Mouse (Mus musculus): ENCODE data around the gene Pdcd6ip.
"Not testable (repeated sequence)": the region's sequence is repeated elsewhere in the genome, so short reads cannot be mapped to it uniquely, and the experiment has no call there.

Pdcd6ip gene

DNA sequence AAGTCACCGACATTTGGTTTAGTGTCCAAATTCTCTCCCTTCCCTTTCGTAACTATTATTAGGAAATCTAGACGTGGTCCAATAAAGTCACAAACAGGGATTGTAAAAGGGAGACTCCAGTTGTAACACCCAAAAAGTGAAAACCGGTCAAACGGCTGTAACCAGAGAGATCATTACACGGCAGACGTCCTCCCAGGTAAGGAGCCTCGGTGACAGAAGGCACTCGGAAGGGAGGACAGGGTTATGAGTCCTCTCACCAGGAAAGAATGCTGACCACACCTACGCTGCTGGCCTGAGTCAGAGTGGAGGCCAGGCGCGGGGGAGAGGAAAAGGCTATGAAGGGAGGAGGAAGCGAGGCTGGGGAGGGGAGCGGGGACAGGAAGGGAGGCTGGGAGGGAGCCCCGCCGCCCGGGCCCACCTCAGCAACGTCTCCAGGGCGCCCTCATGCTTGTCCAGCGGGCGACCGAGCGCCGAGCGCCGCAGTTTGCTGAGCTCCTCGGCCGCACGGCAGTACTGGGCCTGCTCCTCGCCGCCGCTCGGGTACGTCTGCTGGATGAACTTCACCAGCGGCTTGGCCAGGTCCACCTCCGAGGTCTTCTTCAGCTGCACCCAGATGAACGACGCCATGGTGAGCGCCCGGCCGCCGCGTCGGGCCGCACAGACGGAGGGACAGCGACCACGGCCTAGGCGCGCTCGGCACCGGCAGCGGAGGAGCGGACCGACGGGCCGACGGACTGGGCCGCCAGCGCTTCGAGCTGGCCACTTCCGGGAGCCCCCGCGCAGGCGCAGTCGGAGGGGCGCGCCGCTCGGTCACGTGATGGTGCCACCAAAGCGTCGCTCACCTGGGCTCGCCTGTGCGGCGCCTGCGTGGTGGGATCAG lies at the start of gene Pdcd6ip:
Gene Pdcd6ip (minus strand): TSS at position 779 of the 880 bp plus-strand sequence.
- DNase-seq (ENCODE audit: inconsistent age in 2 of 2, low spot score in 1 of 2): peak; percentile 95 to 97

DNA sequence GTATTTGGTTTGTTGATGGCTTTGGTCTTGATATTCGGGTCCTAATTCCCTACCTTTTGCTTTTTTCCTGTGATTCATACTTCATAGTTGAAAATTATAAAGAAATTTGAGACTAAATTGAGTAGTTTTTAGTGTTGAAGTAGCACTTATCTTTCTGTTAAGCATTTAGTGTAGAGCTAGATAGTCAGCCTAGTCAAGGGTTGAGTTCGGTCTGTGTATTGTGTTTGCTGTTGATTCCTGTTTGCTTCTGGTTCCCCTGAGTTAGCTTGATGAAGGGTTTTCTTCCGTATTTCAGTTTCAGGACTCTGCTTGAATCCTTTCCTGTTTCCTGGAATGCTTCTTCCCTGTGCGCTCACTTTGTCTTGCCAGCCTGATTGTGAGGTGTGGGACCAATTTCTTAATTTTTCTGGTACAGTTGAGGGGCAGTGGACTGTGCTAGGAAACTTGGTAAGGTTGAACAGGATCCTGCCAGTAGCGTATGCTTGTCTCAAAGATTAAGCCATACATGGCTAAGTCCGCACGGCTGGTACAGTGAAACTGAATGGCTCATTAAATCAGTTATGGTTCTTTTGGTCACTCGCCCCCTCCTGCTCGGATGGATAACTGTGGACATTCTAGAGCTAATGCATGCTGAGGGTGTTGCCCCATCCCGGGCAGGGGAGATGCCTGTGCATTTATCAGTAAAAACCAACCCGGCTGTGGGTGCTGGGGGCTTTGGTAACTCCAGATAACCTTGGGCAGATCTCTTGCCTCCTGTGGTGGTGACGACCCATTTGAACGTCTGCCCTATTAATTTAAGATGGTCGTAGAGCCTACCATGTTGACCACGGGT lies 48.0 kb upstream of the Pdcd6ip start:
- DNase-seq (ENCODE audit: inconsistent age in 2 of 2, low spot score in 1 of 2): no peak

DNA sequence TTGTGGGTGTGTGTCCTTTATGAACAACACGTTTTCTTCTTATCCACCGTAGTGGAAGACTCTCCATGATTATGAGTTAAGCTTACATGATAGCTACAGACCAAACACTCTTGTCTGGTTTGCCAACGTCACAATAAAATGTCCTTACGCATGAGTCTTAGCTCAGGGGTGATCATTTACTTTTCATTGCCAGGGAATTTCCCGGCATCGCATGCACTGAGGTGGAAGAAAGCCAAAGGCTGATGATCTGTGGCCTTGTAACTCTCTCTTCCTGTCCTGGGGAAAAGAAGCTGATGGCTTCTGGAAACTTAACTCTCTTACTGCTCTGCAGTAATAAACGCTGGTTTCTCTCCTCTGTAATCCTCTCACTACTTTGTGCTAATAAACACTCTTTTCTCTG lies 41.3 kb upstream of the Pdcd6ip start:
- peak; percentile 84 to 93 for DNase-seq (ENCODE audit: inconsistent age in 2 of 2, low spot score in 1 of 2)

DNA sequence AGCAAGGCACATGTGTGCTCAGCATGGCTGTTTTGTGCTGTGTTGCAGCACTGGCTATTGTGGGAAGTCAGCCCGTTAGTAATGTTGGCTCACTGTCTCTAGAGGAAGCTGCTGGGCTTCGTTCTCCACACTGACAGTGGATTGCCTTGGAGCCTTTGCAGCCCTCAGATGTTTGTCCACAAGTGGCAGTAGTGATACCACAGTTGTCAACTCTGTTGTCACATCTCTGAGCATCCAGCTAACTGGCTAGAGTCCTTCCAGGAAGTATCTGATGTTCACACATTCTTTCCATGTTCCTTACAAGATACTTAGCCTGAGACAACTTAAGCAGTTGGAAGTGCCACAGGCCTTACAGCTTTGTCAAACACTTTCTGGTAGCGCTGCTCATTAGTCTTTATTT lies 35.2 kb upstream of the Pdcd6ip start:
- DNase-seq (ENCODE audit: inconsistent age in 2 of 2, low spot score in 1 of 2): peak; percentile 36 to 73

DNA sequence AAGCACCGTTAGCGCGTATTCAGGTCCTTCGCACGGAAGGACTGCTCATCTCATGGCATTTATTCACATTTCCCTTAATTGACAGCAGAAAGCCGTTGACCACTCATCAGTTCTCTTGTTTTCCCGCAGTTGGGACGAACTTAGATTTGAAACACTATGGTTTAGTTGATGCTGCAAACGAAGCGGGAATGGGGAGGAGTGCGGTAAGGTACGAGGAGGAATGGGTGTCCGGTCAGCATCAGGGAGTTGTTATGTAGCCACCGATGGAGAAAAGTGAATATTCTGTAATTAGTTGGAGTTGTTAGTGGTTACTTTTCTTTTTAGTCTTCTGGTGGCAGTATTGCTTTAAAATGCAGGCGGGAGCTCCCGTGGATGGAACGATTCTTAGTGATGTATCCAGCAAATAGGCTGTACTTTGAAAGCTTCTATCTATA lies 34.3 kb upstream of the Pdcd6ip start:
- peak; percentile 39 to 78 for DNase-seq (ENCODE audit: inconsistent age in 2 of 2, low spot score in 1 of 2)

DNA sequence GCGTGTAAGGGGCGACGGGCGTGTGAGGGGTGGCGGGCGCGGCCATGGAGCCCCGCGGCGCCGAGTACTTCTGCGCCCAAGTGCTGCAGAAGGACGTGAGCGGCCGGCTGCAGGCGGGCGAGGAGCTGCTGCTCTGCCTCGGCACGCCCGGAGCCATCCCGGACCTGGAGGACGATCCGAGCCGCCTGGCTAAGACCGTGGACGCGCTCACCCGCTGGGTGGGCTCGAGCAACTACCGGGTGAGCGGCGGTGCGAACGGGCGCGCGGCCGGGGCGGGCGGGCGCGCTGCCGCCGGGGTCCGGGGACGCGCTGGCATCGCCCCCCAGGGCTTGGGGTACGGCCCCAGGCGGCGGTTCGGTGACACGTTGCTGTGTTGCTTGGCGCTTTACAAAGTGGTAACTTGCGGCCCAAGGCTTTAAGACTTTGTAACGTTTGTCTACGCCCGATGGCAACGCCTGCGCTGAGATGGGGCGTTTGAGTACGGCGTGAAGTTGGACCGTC lies 33.6 kb upstream of the Pdcd6ip start:
- DNase-seq (ENCODE audit: inconsistent age in 2 of 2, low spot score in 1 of 2): peak; percentile 64 to 87

DNA sequence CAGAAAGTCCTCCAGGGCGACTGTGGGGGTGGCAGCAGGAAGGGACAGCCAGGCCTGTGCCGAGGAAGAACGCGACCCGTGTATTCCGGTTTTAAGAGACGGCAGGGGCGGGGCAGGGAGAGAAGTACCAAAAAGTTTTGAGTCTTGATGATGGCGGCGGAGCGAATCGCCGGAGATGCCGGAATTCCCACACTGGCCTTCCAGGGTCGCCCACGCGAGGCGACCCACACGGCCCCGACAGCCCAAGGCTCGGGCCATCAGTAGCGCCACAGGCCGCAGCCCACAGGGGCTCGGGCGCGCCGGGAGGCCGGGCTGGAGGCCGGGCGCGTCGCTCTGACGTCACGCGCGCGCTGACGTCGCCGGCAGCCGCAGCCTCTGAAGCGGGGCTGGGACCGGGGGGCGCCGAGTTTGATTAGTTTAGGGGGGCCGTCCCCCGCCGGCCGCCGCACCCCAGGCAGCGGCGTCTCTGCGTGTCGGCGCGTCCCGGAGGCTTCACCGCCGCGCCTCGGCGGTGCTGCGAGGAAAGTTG lies 33.1 kb upstream of the Pdcd6ip start, which contains the start of gene Clasp2:
Gene Clasp2 (plus strand): TSS at position 366 of the 529 bp plus-strand sequence.
- DNase-seq (ENCODE audit: inconsistent age in 2 of 2, low spot score in 1 of 2): peak; percentile 88 to 97

DNA sequence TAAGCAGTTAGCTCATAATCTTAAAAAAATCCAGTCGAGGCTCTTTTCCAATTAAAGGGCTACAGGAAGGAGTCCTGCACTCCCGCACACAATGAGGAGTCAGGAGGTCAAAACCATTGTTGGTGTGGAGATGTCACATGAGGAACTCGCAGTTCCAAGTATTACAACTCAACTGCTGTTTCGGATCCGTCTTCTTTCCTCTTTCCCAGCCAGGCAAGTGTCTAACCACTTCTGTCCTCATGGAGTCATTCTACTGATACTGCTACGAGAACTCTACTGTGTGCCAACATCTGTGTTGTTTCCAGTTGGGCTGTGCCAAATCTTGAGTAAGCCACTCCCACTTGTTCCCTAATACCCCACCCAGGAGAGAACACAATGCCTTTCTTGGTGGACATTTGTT lies 30.9 kb upstream of the Pdcd6ip start:
- peak in 1 of 2 experiments; percentile 66 for DNase-seq (ENCODE audit: inconsistent age in 2 of 2, low spot score in 1 of 2)

DNA sequence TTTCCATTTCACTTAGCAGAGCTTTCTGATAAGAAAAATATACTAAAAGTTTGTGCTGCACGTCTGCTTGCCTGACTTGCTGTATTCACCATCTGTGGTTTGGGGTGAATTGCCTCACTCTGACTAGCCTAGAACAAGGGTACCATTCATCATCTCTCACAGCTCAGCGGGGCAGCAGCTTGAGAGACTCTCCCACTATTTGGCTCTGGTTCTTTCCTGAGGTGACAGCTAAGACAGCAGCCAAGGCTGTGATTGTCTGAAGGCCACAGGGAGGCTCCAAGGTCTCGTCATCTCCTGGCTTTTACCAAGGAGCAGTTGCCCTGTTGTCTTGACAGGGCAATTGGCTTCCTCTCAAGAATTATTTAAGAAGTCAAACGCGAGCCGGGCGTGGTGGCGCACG lies 30.0 kb upstream of the Pdcd6ip start:
- peak; percentile 75 to 87 for DNase-seq (ENCODE audit: inconsistent age in 2 of 2, low spot score in 1 of 2)

DNA sequence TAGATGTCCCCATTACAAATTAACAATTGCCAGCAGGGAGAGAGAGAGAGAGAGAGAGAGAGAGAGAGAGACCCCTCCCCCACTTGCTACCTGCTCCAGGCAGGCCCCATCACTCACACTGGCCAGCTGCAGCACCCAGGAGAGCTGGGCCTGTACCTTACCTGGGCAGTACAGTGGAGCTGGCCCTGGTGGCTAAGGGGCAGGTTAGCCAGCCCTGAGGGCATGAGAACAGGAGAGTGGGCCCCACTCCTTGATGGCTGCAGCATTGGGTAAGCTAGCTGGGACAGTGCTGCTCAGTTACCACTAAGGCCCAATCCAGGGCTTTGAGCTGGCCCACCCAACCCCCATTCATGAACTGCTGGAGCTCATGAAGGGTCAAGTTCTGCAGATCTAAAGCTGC lies 27.9 kb upstream of the Pdcd6ip start:
- no peak for DNase-seq (ENCODE audit: inconsistent age in 2 of 2, low spot score in 1 of 2)

DNA sequence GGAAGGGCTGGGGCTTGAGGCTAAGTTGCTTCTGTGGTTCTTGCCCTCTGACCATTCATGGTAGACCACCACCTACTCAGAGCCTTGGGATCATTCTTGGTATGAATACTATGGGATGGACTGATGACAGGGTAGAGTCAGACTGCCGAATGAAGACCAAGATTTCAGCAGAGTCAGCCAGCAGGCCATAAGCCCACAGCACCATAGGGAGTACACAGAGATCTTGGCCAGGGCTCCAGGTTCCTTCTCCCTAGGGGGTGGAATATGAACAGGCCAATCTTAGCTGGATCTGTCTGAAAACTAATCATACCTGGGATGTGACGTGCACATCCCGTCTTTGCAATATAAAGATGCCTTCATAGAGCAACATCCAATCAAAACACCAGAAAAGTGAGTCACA lies 23.5 kb upstream of the Pdcd6ip start:
- no peak for DNase-seq (ENCODE audit: inconsistent age in 2 of 2, low spot score in 1 of 2)

DNA sequence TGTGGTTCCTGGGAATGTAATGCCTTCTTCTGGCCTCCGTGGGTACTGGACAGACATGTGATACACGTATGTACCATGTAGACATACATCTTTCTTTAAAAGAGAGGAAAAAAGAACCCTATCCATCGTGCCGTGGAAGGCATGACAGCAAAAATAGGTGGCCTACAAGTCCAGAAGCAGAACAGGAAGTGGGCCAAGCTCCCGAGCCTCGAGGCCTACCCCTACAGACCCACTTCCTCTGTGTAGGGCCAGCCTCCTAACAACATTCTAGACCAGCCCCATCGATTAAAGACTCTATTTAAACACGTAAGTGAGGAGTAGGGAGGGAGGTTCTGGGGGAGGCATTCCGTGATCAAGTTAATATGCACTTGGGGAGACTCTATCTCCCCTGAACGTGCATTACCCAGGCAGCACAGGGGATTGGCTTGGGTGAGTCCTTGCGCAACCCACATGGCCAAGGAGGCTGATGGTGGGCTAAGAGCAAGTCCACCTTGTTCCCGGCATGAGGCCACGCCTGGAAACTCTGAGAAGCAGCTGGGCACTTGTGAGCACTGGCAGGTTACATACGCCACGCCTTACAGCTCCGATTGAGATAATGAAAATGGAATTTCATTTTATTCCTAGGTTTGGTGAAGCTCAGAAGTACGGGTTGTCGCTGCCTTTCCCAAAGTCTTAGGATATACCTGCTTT lies 19.1 kb upstream of the Pdcd6ip start:
- DNase-seq (ENCODE audit: inconsistent age in 2 of 2, low spot score in 1 of 2): no peak

DNA sequence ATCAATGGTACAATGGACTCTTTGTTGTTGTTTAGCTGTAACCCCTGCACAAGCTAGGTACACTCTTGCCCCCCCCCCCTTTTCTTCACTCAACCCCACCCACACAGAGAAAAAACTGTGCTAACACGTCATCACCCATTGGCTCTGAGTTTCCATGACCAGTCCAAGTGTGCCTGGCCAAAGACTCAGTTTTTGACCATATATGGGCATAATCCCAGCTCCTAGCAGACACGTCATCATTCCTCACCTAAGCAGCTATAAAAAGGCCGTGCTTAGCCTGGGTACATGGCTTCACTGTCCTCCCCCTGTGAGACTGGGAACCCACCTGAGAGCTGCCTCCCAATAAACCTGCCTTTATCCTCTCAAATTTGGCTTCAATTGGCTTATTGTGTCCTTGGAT lies 18.1 kb upstream of the Pdcd6ip start:
- DNase-seq (ENCODE audit: inconsistent age in 2 of 2, low spot score in 1 of 2): no peak

DNA sequence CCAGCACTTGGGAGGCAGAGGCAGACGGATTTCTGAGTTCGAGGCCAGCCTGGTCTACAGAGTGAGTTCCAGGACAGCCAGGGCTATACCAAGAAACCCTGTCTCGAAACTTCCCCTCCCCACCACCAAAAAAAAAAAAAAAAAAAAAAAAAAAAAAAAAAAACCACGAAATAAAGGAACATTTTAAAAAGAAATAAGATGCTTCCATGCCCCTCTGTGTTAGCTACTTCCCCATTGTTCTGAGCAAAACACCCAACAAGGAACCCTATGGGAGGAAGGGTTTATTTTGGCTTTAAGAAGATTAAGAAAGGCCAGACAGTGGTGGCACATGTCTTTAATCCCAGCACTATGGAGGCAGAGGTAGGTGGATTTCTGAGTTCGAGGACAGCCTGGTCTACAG lies 17.6 kb upstream of the Pdcd6ip start:
- DNase-seq (ENCODE audit: inconsistent age in 2 of 2, low spot score in 1 of 2): not testable (repeated sequence)

DNA sequence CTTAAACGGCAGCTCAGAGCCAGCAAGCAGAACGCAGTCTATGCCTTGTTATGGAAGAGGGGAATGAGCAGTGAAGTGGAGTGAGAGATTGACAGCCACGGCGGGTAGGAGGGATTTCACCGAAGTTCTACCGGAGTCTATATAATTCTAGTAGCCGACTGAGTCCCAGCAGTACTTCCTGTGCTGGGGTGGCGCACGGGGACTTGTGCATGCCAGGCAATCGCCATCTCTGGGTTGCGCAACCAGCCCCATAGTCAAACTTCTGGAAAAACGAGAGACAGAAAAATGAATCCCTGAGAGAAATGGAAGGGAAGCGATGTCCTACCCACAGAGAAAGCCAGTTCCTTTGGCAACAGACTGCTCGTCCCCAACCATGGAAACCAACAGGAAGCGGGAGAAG lies 16.6 kb upstream of the Pdcd6ip start:
- DNase-seq (ENCODE audit: inconsistent age in 2 of 2, low spot score in 1 of 2): no peak

DNA sequence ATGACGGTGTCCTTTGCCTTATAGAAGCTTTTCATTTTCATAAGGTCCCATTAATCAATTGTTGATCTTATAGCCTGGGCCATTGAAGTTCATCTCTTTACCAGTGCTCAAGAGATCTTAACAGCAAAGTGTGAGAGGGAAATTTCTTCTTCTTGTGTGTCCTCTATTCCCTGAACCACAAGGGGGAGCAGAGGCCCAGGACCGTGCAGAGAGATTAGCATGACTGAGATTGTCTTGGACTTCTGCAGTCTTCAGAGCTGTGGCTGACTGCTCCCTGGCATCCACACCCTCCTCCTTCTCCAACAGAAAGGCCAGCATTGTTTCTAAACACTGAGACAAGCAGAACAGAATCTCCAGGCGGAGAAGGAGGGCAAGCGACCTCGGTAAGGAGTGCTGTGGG lies 11.0 kb upstream of the Pdcd6ip start:
- DNase-seq (ENCODE audit: inconsistent age in 2 of 2, low spot score in 1 of 2): peak; percentile 48 to 79

DNA sequence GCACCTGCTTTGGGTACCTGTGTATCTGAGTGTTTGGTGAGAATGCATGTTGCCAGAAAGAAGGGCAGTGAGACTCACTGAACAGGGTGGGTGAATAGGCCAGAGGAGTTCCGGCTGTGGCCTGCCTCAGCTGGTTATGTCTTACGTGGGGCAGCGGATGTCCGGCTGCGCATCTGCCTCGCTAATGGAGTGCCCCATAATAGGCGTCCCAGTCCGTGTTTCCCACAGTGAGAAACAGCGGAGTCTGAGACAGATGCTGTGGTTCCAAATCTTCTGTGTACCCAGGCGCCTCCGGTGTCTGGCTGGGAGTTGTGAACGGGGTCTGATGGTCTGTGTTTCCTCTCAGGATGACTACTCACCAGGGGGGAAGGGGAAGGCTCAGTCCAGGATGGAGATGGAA lies 2.8 kb upstream of the Pdcd6ip start:
- DNase-seq (ENCODE audit: inconsistent age in 2 of 2, low spot score in 1 of 2): no peak

DNA sequence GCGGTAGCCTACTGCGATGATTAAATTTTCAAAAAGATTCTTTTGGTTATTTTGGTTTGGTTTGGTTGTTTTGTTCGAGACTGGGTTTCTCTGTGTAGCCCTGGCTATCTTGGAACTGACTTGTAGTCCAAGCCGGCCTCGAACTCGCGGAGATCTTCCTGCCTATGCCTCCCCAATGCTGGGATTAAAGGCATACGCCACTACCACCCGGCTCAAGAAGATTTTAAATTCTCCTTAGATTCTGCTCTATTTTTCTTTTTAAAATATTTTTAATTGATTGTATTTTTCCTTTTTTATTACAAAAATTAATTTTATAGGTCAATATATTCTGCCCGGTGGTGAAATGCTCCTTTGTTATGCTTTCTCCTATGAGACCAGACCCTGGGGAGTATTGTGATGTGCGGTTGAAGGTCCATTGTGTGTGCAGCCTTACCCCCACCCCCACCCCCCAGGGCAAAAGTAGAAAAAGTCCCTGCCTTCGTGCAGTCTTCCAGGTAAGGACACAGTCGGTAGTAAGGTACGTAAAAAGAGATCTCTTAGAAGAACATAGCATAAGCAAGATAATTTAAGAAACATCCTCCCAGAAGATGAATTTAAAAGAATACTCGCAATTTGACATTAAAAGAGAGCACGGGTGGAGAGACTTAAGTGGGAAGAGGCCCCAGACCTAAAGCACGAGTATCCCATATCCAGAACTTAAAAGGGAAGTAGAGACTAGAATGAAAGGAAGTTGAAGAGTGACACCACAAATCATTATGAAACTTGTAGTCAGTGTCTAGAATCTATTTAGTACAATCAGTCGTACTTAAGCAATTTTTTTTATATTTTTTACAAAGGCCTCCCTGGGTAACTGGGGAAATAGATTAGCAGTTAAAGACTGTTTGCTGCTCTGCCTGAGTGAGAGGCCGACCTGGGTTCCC lies 562 bp upstream of the Pdcd6ip start:
- DNase-seq (ENCODE audit: inconsistent age in 2 of 2, low spot score in 1 of 2): peak in 1 of 2 experiments; percentile 21

DNA sequence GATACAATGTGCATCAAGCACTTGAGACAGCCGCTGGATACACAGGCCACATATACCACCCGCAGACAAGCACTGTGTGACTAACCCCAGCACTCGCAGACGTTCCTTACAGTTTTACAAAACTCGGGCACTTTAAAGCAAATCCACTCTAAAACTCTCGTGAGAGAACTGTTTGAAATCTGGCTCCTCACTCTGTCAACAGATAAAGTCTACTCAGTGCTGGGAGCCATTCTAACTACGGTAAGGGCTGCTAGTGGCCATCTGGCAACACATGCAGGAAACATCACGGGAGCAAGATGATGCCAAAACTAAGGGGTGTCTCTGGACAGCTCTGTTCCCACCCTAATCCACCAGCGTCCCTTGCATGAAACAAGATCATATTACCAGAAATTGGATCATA lies 1.2 kb downstream of the Pdcd6ip start:
- DNase-seq (ENCODE audit: inconsistent age in 2 of 2, low spot score in 1 of 2): peak in 1 of 2 experiments; percentile 65

DNA sequence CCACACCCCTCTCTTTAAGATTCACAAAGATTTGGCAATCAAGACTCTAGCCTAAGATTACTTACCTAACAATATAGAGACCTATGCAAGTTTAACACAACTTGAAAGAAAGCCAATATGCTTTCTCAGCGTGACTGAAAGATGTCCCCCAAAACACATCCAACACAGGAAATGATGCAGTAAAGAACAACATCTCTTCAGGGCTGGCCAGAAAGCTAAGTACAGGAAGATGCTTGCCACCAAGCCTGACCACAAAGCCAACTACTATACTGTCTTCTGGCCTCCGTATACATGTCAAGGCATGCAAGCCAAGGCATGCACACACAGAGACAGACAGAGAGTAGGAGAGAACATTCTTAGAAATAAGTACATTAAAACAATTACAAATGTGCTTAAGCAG lies 2.0 kb downstream of the Pdcd6ip start:
- DNase-seq (ENCODE audit: inconsistent age in 2 of 2, low spot score in 1 of 2): peak in 1 of 2 experiments; percentile 23

All from adrenal gland, adult (tissue).